Mouse (Mus musculus) macrophage (primary cell): ENCODE data around the gene 5730455P16Rik. TPM values are rescaled to one million over a fixed set of nuclear protein-coding genes. Genes with fewer than 3 reads are reported as not detected.

ENCODE experiments used
- H3K27ac ChIP-seq: fragments of 350-480 bp; formaldehyde crosslinking; 2 replicates; pipeline ENCODE4 v1.9.0; 2021
- H3K36me3 ChIP-seq: fragments of 350-480 bp; formaldehyde crosslinking; 2 replicates; pipeline ENCODE4 v1.9.0; 2021; ENCODE audit errors: inconsistent target
- H3K4me3 ChIP-seq: fragments of 350-480 bp; formaldehyde crosslinking; 2 replicates; pipeline ENCODE4 v1.9.0; 2021; ENCODE audit errors: inconsistent target
- H3K79me2 ChIP-seq: fragments of 350-480 bp; formaldehyde crosslinking; 2 replicates; pipeline ENCODE4 v1.9.0; 2021; ENCODE audit errors: inconsistent target
- WGBS: methylation state at CpG from one replicate; pipeline ENCODE4 v1.1.7; 2026; ENCODE audit warnings: inconsistent platforms; ENCODE audit not compliant: missing documents; 5-methylcytosine and 5-hydroxymethylcytosine counted together
- polyA plus RNA-seq: library from polyadenylated mRNA; stranded (reverse); fragments of 250-400 nt; gene quantifications from 3 replicates; pipeline ENCODE4 v1.2.4, GENCODE M21; 2018; ENCODE audit warnings: inconsistent platforms

The 5730455P16Rik gene
- polyA plus RNA-seq, 1 experiment from 2014 or later, result 10.3 TPM

DNA sequence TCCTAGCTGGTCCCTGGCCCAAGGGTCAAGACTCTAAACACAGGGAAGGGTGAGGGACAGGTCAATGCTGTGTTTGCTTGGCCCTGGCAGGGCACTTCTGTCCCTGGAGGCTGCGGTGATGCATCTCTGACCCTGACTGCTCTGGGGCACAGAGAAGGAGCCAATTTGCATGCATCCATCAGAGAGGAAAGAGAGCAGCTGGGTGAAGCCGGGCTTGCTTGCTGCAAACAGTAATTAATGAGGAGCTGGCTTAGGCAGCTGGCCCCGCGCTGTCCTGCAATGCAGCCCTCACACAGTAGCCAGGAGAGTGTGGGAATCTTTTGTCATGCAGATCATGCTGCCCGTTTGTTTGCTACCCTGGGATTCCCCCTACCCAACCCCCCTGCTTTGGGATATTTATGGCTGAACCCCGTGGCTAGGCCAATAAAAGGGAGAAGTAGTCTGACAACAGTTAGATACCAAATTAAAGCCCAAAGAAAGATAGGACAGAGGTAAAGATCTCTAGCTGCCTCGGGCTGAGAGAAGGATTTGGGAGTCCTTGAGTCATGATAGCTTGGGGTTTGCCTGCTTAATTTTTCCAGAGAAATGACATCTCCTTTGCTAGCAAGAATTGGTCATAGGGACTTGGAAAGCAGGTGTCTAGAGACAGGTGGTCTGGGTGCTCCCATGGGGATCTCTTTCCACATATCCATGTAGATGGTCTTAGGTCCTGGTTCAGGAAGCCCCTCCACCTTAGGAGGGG lies 42.1 kb downstream of the 5730455P16Rik start:
- H3K79me2 ChIP-seq, result no peaks in the 10 kb centered on the region
- 43% methylated on average over 7 of the region's 7 CpGs for WGBS
- no peak overlapping the region for H3K27ac ChIP-seq
- no peak overlapping the region for H3K4me3 ChIP-seq
- H3K36me3 ChIP-seq, result no peaks in the 10 kb centered on the region

- Histone ChIP-seq H3K27ac (no peak overlapping the region), H3K79me2 (no peaks in the 10 kb centered on the region), H3K36me3 (no peaks in the 10 kb centered on the region), H3K4me3 (no peak overlapping the region)
- 63% methylated on average over 12 of the region's 12 CpGs for WGBS
Measured at GRCm38 (mm10) chr11:80332709-80333400, 45.0 kb downstream of the 5730455P16Rik start.

DNA sequence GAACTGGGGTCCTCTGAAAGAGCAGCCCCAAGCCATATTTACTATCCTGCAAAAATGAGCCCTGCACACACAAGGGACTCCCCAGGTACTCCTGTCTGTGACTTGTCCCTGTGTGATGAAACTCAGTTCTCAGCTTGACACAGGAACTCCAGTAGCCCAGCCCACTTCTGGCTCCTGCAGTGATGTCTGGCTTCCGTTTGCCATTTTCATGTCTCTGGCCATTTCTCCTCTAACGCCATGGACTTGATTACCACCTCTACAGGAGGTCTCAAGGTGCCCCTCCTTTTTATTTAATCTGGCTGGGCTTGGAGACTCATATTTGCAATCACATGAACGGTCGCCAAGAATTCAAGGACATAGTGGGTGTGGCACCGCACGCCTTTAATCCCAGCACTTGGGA lies 53.2 kb downstream of the 5730455P16Rik start:
- Histone ChIP-seq H3K27ac (no peak overlapping the region), H3K36me3 (no peaks in the 10 kb centered on the region), H3K4me3 (no peak overlapping the region), H3K79me2 (no peaks in the 10 kb centered on the region)
- 46% methylated on average over 3 of the region's 6 CpGs for WGBS

GRCm38 (mm10) chr11:80323255-80323654 lies 54.6 kb downstream of the 5730455P16Rik start:
- 42% methylated on average over 13 of the region's 13 CpGs for WGBS
- no peak overlapping the region for H3K4me3 ChIP-seq
- H3K36me3 ChIP-seq, result no peaks in the 10 kb centered on the region
- no peak overlapping the region for H3K27ac ChIP-seq
- no peaks in the 10 kb centered on the region for H3K79me2 ChIP-seq

DNA sequence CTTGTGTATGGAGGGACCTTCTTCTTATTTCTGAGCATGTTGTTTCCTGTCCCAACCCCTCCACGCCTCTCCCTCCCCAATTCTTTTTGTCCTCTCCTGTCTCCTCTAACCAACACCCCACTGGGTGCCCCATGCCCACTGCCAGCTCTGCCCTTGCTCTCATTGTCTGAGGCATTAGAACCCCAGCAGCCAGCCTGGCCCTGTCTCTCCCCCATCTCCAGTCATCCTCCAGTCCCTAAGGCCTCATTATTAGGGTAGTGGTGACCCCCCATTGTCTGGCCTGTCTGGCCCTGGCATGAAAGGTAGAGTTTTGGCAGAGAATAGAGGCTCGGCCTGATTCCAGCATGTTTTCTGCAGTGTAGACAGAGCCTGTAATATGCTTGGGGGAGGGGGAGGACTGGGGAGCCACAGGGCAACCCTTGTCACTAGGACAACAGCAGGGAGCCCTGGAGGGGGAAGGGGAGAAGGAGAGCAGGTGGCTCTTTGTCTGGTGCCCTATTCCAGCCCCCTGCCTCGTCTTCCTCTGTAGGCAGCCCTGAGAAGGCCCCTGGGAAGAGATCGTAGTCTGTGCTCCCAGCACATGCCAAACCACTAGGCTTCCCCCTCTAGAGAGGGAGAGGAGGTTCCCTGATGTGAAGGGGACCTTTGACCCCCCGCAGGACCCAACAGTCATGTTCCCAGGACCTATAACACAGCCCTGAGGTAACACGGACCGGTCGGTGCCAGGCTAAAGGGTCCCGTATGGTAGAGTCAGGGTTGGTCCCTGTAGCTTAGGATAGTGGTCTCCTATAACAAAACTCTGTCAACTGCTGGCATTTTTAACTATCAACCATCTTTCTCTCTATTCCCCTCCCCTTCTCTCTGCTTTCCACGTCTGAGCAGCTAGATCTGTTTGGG lies 61.8 kb downstream of the 5730455P16Rik start:
- WGBS, result 80% methylated on average over 10 of the region's 10 CpGs
- Histone ChIP-seq H3K36me3 (no peaks in the 10 kb centered on the region), H3K79me2 (no peaks in the 10 kb centered on the region), H3K27ac (no peak overlapping the region), H3K4me3 (no peak overlapping the region)

DNA sequence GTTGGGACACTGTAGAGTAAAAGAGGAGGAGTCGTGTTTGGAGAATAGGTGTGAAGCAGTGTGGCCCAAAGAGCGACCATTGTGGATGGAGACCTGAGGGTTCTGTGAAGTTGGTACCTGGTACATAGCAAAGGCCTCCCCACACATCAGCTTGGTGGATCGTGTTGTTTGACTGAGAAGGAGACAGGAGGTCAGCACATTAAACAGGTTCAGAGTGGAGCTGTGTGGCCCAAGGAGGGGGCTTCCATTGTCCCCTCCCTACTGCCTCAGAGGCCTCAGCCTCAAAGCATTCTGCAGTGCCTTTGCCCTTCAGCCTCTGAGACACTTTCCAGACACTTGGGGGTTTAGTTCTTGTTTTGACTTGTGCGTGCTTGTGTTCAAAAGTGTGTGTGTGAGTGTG lies 63.9 kb downstream of the 5730455P16Rik start:
- H3K27ac ChIP-seq, result no peak overlapping the region
- WGBS, result 85% methylated on average over 3 of the region's 4 CpGs
- no peaks in the 10 kb centered on the region for H3K79me2 ChIP-seq
- H3K36me3 ChIP-seq, result no peaks in the 10 kb centered on the region
- no peak overlapping the region for H3K4me3 ChIP-seq

DNA sequence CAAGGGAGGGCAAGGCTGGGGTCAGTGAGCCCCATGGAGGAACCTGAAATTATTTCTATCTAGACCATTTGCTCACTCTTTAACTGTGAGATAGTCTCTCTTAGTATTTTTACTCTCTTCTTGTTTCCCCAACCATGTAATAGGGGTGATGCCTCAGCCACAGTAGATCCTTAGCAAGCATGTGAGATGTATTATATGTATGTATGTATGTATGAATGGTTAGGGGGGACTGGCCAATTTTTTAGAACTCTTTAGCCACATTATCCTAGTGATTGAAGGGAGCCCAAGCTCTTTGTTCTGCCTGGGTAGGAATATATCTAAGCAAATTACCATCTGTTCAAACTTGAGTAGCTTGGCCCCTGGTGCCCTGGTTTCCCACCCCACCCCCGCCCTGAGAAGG lies 64.4 kb downstream of the 5730455P16Rik start:
- H3K36me3 ChIP-seq, result no peaks in the 10 kb centered on the region
- no peaks in the 10 kb centered on the region for H3K79me2 ChIP-seq
- WGBS, result 91% methylated on average over 1 of the region's 1 CpGs
- no peak overlapping the region for H3K4me3 ChIP-seq
- no peak overlapping the region for H3K27ac ChIP-seq

GRCm38 (mm10) chr11:80312565-80312964 lies 65.3 kb downstream of the 5730455P16Rik start:
- no peaks in the 10 kb centered on the region for H3K79me2 ChIP-seq
- no peak overlapping the region for H3K27ac ChIP-seq
- H3K36me3 ChIP-seq, result no peaks in the 10 kb centered on the region
- H3K4me3 ChIP-seq, result no peak overlapping the region
- 49% methylated on average over 6 of the region's 6 CpGs for WGBS

DNA sequence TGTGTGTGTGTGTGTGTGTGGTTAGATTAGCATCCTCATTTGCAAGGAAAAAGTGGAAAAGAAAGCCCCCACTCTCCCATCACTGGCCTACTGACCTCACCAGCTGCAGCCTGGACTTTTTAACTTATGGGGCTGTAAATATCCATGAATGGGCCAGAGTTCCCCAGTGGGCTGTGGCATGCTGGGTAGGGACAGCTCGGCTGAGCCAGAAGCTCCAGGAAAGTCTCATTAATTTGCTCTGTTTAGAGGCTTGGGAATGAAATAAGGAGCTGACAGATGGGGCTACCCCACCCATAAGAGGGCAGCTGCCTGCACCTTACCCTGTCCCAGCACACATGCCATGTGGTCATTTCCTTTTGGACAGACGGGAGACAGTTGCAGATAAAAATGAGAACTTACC lies 65.8 kb downstream of the 5730455P16Rik start:
- 78% methylated on average over 2 of the region's 2 CpGs for WGBS
- H3K79me2 ChIP-seq, result no peaks in the 10 kb centered on the region
- H3K4me3 ChIP-seq, result no peak overlapping the region
- H3K27ac ChIP-seq, result no peak overlapping the region
- no peaks in the 10 kb centered on the region for H3K36me3 ChIP-seq

DNA sequence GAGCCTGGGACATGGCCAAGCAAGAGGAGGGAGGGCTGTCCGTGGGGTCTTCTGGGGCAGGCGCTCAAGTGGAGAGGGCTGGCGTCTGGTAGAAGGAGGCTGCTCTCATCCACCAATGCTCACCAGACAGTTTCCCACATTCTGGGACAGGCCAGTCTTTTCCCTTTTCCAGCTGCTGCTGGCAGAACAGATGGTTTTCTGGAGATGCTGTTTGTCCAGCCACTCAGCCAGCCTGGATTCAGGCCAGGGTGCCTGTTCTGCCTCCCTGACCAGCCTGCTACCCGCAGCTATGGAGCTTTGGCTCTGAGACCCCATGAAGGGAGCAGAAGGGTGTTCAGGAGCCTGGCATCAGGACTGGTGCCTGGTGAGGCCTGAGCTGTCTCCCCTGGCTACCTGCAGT lies 66.6 kb downstream of the 5730455P16Rik start:
- no peaks in the 10 kb centered on the region for H3K36me3 ChIP-seq
- no peaks in the 10 kb centered on the region for H3K79me2 ChIP-seq
- no peak overlapping the region for H3K4me3 ChIP-seq
- WGBS, result 84% methylated on average over 4 of the region's 4 CpGs
- no peak overlapping the region for H3K27ac ChIP-seq

Other genes starting within 250 kb of the 5730455P16Rik start
- gene Tefm, start 235.9 kb downstream of the 5730455P16Rik start, polyA plus RNA-seq, result 7.9 to 16.0 TPM (median 9.1 TPM) in 3 replicates
- 54.5 to 101 TPM (median 85.2 TPM) in 3 replicates for gene Adap2, start 223.9 kb downstream of the 5730455P16Rik start, polyA plus RNA-seq
- gene Rnf135, start 194.2 kb downstream of the 5730455P16Rik start, polyA plus RNA-seq, result 8.8 to 30.5 TPM (median 15.2 TPM) in 3 replicates
- gene Rhot1, start 169.0 kb downstream of the 5730455P16Rik start, polyA plus RNA-seq, result 29.4 to 36.6 TPM (median 30.4 TPM) in 3 replicates
- gene Rhbdl3, start 77.1 kb downstream of the 5730455P16Rik start, polyA plus RNA-seq, result 0.03 TPM in 1 of 3 replicates, not detected in the others
- gene Zfp207, start 5.2 kb upstream of the 5730455P16Rik start, polyA plus RNA-seq, result 96.5 to 123 TPM (median 112 TPM) in 3 replicates
- 45.9 to 68.5 TPM (median 63.3 TPM) in 3 replicates for gene Psmd11, start 50.6 kb upstream of the 5730455P16Rik start, polyA plus RNA-seq
- 0.10 to 0.88 TPM (median 0.26 TPM) in 3 replicates for gene Cdk5r1, start 99.0 kb upstream of the 5730455P16Rik start, polyA plus RNA-seq